Mouse (Mus musculus) ovary, postnatal 10 days (tissue): ENCODE measurements around the gene Iqcf3.

Source experiments
- DNase-seq: peaks from one replicate; pipeline ENCODE4 v3.0.0; 2022; ENCODE audit warnings: low spot score

Gene Iqcf3

GRCm38 (mm10) chr9:106470991-106471750 is 90.3 kb downstream of the Iqcf3 start:
- no peak for DNase-seq

GRCm38 (mm10) chr9:106469776-106470175 is 91.7 kb downstream of the Iqcf3 start:
- DNase-seq = no peak

GRCm38 (mm10) chr9:106469317-106469716 is 92.1 kb downstream of the Iqcf3 start:
- DNase-seq = no peak

GRCm38 (mm10) chr9:106467746-106468145 is 93.7 kb downstream of the Iqcf3 start:
- DNase-seq = no peak

DNA sequence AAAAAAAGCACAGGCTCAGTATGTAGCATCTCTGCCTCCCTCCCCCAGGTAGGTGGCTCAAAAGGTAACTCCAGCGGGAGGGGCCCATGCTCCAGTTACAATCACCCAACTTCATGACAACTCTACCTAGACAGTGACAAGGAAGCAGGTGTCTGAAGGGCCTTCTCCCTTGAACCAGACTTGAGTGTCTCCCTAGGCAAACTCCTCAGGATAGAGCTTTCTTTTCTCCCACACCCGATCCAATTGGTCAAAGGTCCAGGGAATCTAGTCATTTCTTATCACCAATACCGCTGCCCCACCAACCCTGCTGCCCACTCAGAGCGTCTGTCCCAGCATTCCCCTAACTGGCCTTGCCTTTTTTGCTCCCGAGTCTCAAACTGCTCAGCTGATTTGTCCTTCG is 94.7 kb downstream of the Iqcf3 start:
- DNase-seq = no peak

DNA sequence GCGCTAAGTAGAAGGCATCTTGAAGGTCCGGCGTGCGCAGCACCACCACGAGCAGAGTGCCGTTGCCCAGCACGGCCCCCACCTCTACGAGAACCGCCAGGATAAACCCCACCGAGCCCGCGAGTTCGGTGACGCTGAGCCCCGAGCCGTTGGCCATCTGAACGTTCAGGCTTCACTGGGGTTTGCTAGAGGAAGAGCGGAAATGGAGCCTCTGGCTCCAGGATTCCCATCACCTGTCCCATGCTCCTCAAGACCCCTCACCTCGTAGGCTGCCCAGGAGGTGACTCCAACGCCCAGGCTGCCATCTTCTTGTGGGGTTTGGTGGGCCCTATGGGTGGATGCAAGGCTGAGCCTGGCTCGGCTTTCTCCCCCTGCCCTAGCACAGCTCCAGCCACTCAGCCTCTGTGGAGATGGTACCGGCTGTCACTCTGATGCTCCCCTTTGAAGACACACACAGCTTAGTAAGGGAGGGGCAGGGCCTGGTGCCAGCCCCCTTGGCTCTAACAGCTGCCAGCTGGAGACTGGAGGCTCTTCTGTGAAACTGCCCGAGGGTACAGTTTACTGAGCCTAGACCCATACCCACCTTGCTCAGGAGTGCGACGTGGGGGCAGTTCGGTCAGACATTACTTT is 95.7 kb downstream of the Iqcf3 start, which contains the start of gene Gpr62:
TSS of gene Gpr62 (minus strand) at position 368 of the 630 bp plus-strand sequence.
- DNase-seq = no peak

GRCm38 (mm10) chr9:106464751-106465541 is 96.5 kb downstream of the Iqcf3 start:
- DNase-seq = no peak

GRCm38 (mm10) chr9:106463122-106464063 is 98.0 kb downstream of the Iqcf3 start:
- no peak for DNase-seq

- no peak for DNase-seq
Measured at GRCm38 (mm10) chr9:106462430-106462800, 99.0 kb downstream of the Iqcf3 start.

DNA sequence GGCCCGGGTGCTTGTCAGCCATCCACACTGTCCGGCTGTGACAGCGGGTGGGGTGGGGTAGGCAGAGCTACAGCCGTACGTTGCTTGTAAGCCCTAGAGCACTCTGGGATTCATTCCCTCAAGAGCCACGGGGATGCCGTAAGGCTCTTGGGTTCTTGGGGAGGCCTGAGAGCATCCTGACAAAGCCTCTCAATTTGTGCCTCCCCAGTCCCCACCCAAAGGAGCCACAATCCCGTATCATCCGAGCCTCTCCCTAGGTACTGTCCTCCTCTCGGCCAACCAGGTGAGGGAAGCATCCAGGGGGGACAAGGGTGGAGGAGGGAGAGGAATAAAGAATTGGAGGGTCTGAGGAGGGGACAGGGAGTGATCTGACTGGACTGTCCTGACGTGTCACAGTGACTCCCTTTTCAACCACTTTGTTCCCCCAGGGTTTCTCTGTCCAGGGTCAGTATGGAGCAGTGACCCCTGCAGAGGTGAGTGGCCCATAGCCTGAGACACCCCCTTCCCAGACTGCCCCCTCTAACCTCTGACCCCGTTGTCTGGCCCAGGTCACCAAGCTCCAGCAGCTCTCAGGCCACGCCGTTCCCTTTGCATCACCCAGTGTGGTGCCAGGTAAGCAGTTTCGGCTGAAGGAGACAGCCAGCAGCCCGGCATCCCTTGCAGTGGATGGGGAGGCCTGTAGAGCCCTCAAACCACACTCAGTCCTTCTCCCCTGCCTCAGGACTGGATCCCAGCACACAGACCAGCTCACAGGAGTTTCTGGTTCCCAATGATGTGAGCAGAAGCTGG is 99.6 kb downstream of the Iqcf3 start:
- no peak for DNase-seq

DNA sequence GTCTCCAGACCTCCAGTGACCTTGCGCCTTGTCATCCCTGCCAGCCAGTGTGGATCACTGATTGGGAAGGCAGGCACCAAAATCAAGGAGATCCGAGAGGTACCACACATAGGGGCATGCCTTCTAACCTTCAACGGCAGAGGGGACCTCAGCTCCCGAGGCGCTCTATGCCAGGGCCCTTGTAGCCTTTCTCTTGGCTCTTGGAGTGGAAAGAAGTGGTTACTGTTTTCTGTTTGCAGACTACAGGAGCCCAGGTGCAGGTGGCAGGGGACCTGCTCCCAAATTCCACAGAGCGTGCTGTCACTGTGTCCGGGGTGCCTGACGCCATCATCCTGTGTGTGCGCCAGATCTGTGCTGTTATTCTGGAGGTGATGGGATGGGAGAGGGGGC is 100.4 kb downstream of the Iqcf3 start:
- DNase-seq = no peak

DNA sequence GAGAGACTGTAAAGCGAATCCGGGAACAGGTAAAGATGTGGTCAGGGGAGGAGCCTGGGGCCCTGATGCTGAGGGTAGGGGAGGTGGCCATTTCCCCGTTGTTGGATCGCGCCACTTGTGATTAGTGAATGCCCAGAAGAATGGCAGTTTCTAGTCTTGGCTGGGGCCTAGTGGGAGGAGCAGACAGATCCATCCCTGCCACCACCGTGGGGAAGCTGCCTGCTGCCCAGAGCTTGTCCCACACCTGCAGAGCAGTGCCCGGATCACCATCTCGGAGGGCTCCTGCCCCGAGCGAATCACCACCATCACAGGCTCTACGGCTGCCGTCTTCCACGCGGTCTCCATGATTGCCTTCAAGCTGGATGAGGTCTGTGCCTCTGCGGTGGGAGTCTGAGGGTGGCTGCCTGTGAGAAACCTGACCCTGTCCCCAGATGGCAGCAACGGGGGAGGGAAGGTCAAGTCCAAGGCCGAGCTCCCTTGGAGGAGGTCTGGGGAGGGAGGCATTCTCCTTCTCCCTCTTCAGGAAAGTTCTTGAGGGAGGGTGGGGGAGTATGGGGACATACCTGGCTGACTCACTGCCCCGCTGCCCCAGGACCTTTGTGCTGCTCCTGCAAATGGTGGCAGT is 100.9 kb downstream of the Iqcf3 start:
- no peak for DNase-seq

- no peak for DNase-seq
Measured at GRCm38 (mm10) chr9:106459946-106460345, 101.5 kb downstream of the Iqcf3 start.

DNA sequence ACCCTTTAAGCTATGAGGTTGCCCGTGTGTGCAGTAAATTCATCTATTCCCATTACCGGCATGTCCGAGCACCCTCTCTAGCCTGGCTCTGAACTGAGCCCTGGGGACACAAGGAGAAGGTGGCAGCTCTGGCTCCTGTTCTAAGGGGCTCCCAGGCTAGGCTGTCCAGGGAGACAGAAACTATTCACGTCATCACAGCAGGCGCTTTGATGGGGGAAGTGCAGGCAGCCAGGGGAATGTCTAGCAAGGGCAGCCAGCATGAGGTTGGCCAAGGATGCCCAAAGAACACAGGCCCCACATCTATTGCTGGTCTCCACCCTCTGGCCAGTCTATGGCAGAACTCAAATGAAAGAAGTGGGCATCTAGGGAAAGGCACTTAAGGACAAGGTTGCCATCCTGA is 103.5 kb downstream of the Iqcf3 start:
- no peak for DNase-seq

- DNase-seq = no peak
Measured at GRCm38 (mm10) chr9:106457163-106457559, 104.3 kb downstream of the Iqcf3 start.

GRCm38 (mm10) chr9:106456325-106457162 is 104.9 kb downstream of the Iqcf3 start:
- DNase-seq = no peak

DNA sequence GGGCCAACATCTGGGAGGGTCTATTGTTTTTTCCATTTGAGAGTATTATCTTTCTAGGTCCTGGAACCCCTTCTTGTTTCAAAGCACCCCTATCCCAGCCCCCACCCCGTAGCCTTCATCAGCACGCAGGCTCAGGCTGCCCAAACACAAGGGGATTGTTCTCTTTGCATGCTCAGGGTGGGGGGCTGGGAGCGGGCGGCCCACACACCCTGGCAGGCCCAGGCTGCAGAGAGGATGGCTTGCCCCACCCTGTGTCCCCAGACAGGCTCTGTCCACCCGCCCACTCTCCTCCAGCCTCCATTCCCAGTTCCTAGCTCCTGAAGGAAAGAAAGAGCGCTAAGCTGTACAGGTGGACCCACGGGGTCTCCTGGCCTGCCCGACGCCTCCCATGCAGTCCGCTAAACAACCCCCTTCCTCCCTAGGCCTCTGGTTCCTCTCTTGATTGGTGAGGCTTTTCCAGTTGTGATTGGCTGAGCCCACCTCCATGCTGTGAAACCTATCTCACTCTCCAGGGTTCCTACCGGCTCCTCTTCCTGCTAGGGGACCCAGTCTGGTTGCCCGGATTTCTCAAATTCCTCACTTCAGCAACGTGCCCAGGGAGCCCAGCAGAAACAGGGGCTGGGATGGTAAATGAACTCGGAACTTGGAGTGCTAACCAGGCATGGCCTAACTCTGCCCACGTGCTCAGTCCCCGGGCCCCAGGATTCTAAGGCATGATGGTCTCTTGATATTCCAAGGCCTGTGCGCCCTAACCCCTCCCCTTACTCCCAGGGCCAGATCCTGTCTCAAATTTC is 106.3 kb downstream of the Iqcf3 start:
- DNase-seq = no peak

DNA sequence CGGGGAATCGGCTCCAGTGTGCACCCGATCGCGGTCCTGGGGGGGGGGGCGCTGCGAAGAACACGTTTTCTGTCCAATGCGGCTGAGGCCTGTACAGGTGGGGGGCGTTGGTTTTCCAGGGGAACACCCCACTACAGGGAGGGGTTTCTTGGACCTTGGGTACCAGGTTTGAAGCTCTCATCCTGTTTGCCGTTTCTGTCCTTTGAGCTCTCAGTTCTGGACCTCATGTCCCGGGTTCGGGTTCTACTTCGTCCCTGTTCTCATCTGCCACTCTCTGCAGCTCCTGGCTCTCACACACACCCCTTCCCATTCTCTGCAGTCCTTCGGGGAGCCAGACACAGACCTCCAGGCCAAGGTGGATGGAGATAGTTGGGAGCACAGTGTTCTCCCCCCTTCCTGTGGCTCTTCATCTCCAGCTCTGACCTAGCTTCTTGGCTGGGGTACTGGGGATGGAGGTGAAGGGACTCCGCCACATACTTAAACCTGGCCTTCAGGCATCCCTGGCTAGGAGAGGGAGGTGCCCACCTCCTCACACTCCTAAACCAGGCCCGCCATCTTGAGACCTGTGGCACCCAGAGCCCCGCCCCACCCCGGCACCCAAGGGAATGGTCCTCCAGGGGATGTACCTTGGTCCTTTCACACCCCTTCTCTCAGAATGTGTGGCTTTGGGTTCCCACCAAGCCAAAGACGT is 107.2 kb downstream of the Iqcf3 start:
- no peak for DNase-seq
